Mouse (Mus musculus) liver, adult 2 months (tissue): ENCODE data around the gene Fgfr2. TPM values are rescaled to one million over a fixed set of nuclear protein-coding genes. Genes with fewer than 3 reads are reported as not detected.
A peak's percentile ranks its signal among the peaks of the same experiment; 100 is the strongest.

ENCODE experiments used
- DNase-seq: peaks from one replicate; pipeline ENCODE4 v3.0.0-alpha.2; 2011; ENCODE audit warnings: low read depth, low spot score; ENCODE audit errors: extremely low read depth
- H3K27ac ChIP-seq: fragments of 200-500 bp; replicated peaks from 2 replicates; pipeline ENCODE4 v1.5.1; 2012; ENCODE audit warnings: low read depth, mild to moderate bottlenecking, control low read depth, inconsistent platforms, low read length; ENCODE audit not compliant: insufficient read depth
- H3K27me3 ChIP-seq: fragments of 200-500 bp; 2 replicates; pipeline ENCODE4 v1.6.1; 2012; ENCODE audit warnings: mild to moderate bottlenecking, moderate library complexity, low read length, inconsistent platforms; ENCODE audit not compliant: control insufficient read depth, insufficient read depth
- H3K36me3 ChIP-seq: fragments of 200-500 bp; 2 replicates; pipeline ENCODE4 v1.6.1; 2012; ENCODE audit warnings: low read length, inconsistent platforms; ENCODE audit not compliant: control insufficient read depth, insufficient read depth
- H3K4me1 ChIP-seq: fragments of 200-500 bp; 2 replicates; pipeline ENCODE4 v1.6.1; 2011; ENCODE audit warnings: low read length; ENCODE audit not compliant: control insufficient read depth, insufficient read depth
- H3K4me3 ChIP-seq: fragments of 200-500 bp; 2 replicates; pipeline ENCODE4 v1.5.1; 2011; ENCODE audit warnings: low read depth, mild to moderate bottlenecking, control low read depth, low read length, moderate library complexity; ENCODE audit not compliant: insufficient read depth
- H3K79me2 ChIP-seq: fragments of 200-500 bp; 2 replicates; pipeline ENCODE4 v1.6.1; 2012; ENCODE audit warnings: inconsistent platforms, mild to moderate bottlenecking, low read length, moderate library complexity; ENCODE audit not compliant: control insufficient read depth, insufficient read depth
- H3K9ac ChIP-seq: fragments of 200-500 bp; 2 replicates; pipeline ENCODE4 v1.6.1; 2012; ENCODE audit warnings: low read depth, mild to moderate bottlenecking, control low read depth, inconsistent platforms, low read length
- CTCF ChIP-seq: fragments of 200-500 bp; IDR thresholded peaks from 2 replicates; pipeline ENCODE4 v1.5.1; 2011; ENCODE audit warnings: low read depth, low read length, control low read depth
- POLR2A ChIP-seq: fragments of 200-500 bp; IDR thresholded peaks from 2 replicates; pipeline ENCODE4 v1.6.1; 2011; ENCODE audit warnings: low read length, control low read depth; ENCODE audit not compliant: insufficient read depth; ENCODE audit errors: extremely low read depth
- WGBS: fragments of 180-500 bp; shearing (Covaris S2); methylation state at CpG from one replicate; pipeline ENCODE4 v1.1.7; 2018; 5-methylcytosine and 5-hydroxymethylcytosine counted together
- polyA plus RNA-seq: library from polyadenylated mRNA; depleted of rRNA; stranded (reverse); fragments of >200 nt; gene quantifications from 2 replicates; pipeline ENCODE4 v1.2.3, GENCODE M21; 2012
- total RNA-seq: library from RNA; depleted of rRNA; stranded (reverse); fragments of >200 nt; gene quantifications from 2 replicates; pipeline ENCODE4 v1.2.3, GENCODE M21; 2014

The Fgfr2 gene
- total and polyA plus RNA-seq, 2 experiments = 16.7 to 35.2 TPM

DNA sequence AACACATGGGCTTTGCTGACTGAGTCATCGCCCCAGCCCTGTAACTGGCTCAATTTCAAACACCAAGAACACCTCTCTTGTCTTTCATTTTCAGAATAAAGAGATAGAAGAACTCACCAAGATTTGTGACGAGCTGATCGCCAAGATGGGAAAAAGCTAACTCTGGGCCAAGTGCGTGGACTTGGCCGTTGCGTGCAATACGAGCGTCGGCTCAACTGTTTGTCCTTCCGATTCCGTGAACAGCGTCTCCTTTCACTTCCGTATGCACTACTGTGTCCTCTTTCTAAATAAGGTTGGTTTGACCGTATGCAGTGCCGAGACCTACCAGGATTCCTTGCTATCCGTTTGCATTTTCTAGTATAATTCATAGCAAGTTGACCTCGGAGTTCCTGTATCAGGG, 2359.0 kb downstream of the Fgfr2 start:
- no peaks in the 10 kb centered on the region for H3K4me1 ChIP-seq
- peaks cover 18% of the 10 kb centered on the region; the same call in 1 of the 2 replicates for H3K36me3 ChIP-seq
- no peaks in the 10 kb centered on the region for H3K27me3 ChIP-seq
- H3K79me2 ChIP-seq = no peaks in the 10 kb centered on the region
- H3K9ac ChIP-seq = no peak overlapping the region
- DNase-seq = no peak
- no peak for TF ChIP-seq CTCF
- TF ChIP-seq POLR2A = no peak
- 96% methylated on average over 17 of the region's 17 CpGs for WGBS
- no peak overlapping the region for H3K4me3 ChIP-seq
- H3K27ac ChIP-seq = no peak overlapping the region

- WGBS = 58% methylated on average over 17 of the region's 17 CpGs
- TF ChIP-seq POLR2A (no peak), CTCF (peak; percentile 73)
- peak; percentile 23 for DNase-seq
Observed at GRCm38 (mm10) chr7:130762071-130762897, 2360.9 kb downstream of the Fgfr2 start.

DNA sequence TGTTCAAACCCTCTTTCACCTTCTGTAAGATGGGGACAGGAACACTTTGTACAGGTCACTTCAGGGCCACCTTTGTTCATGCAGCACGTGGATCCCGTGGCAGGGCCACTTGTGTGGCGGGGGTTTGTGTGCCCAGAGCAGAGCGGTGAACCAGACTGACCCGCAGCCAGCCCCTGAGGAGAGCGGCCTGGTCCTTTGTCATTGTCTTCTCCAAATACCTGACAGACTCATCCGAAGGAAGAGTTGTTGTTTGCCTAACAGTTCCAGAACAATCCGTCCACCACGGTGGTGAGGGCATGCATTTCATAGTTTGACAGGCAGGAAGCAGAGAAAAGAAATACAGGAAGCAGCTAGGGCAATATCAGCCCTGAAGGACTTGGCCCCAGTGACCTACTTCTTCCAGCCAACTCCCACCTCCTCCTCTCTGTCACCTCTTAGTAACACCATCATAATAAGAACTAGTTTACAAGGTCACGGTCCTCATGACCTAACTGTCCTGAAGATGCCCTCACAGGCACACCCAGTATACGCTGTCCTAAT, 2365.8 kb downstream of the Fgfr2 start:
- H3K4me1 ChIP-seq = no peaks in the 10 kb centered on the region
- no peak for TF ChIP-seq POLR2A
- no peak for TF ChIP-seq CTCF
- no peak overlapping the region for H3K9ac ChIP-seq
- H3K4me3 ChIP-seq = no peak overlapping the region
- 88% methylated on average over 11 of the region's 11 CpGs for WGBS
- H3K27me3 ChIP-seq = no peaks in the 10 kb centered on the region
- H3K36me3 ChIP-seq = peaks cover 20% of the 10 kb centered on the region; the same call in 1 of the 2 replicates
- no peak overlapping the region for H3K27ac ChIP-seq
- no peak for DNase-seq
- H3K79me2 ChIP-seq = no peaks in the 10 kb centered on the region

More at GRCm38 (mm10) chr7:130762071-130762897, 2360.9 kb downstream of the Fgfr2 start:
- Histone ChIP-seq H3K4me3 (no peak overlapping the region), H3K9ac (no peak overlapping the region), H3K4me1 (no peaks in the 10 kb centered on the region), H3K79me2 (no peaks in the 10 kb centered on the region), H3K36me3 (peaks cover 20% of the 10 kb centered on the region; the same call in 1 of the 2 replicates), H3K27me3 (no peaks in the 10 kb centered on the region), H3K27ac (no peak overlapping the region)

DNA sequence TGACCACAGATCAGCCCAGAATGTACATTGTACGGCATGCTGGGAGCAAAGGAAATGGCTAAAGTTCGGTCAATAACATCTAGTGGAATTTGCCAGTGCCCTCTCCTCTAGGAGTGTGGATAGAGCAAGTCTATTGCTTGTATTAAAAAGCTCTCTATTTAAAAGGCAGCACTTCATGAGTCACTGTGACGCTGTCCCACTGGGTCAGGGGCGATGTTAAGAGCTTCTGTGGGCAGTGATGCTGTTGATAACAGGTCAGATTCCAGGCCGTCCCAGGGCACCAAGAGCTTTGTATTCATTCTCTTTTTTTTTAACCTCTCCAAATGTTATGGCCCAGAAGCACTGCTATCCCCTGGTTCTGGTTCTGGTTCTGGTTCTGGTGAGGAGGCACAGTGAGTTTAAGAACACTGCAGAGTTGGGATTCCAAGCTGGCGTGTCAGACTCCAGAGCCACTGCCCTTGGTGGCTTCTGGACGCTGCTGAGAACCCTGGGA, 2366.8 kb downstream of the Fgfr2 start:
- no peak for DNase-seq

GRCm38 (mm10) chr7:130754790-130755189, 2368.4 kb downstream of the Fgfr2 start:
- Histone ChIP-seq H3K9ac (no peak overlapping the region), H3K27ac (no peak overlapping the region), H3K79me2 (no peaks in the 10 kb centered on the region), H3K36me3 (peaks cover 24% of the 10 kb centered on the region), H3K4me3 (no peak overlapping the region), H3K4me1 (no peaks in the 10 kb centered on the region), H3K27me3 (no peaks in the 10 kb centered on the region)
- WGBS = 98% methylated on average over 2 of the region's 2 CpGs
- no peak for DNase-seq
- peak; percentile 29; the same call in 1 of the 2 replicates for TF ChIP-seq CTCF
- no peak for TF ChIP-seq POLR2A

More for the DNA sequence above, 2366.8 kb downstream of the Fgfr2 start:
- Histone ChIP-seq H3K79me2 (no peaks in the 10 kb centered on the region), H3K36me3 (peaks cover 27% of the 10 kb centered on the region), H3K9ac (no peak overlapping the region), H3K4me3 (no peak overlapping the region), H3K27ac (no peak overlapping the region), H3K4me1 (no peaks in the 10 kb centered on the region), H3K27me3 (no peaks in the 10 kb centered on the region)
- whole genome bisulfite sequencing = 93% methylated on average over 7 of the region's 7 CpGs
- TF ChIP-seq CTCF (no peak), POLR2A (no peak)
